Mouse (Mus musculus) bone marrow, adult 2 months (tissue): ENCODE data around the gene Cytip. TPM values are rescaled to one million over a fixed set of nuclear protein-coding genes. Genes with fewer than 3 reads are reported as not detected.

Source experiments
- H3K27ac ChIP-seq: fragments of 200-500 bp; 2 replicates; pipeline ENCODE4 v1.5.1; 2012; ENCODE audit warnings: low read depth, mild to moderate bottlenecking, control low read depth, inconsistent platforms, low read length; ENCODE audit not compliant: control insufficient read depth, poor library complexity, insufficient read depth
- H3K4me1 ChIP-seq: fragments of 200-500 bp; 2 replicates; pipeline ENCODE4 v1.6.1; 2011; ENCODE audit warnings: low read length; ENCODE audit not compliant: control insufficient read depth, insufficient read depth
- H3K4me3 ChIP-seq: fragments of 200-500 bp; replicated peaks from 2 replicates; pipeline ENCODE3; 2011; ENCODE audit warnings: mild to moderate bottlenecking, low read depth, low read length, control low read depth; ENCODE audit not compliant: control insufficient read depth
- CTCF ChIP-seq: fragments of 200-500 bp; IDR thresholded peaks from 2 replicates; pipeline ENCODE4 v1.5.1; 2011; ENCODE audit warnings: low read length, control low read depth; ENCODE audit not compliant: control insufficient read depth, insufficient read depth
- POLR2A ChIP-seq: fragments of 200-500 bp; IDR thresholded peaks from 2 replicates; pipeline ENCODE4 v1.6.1; 2011; ENCODE audit warnings: low read depth, mild to moderate bottlenecking, control low read depth, low read length, borderline replicate concordance; ENCODE audit not compliant: control insufficient read depth
- WGBS: fragments of 180-500 bp; shearing (Covaris S2); methylation state at CpG from one replicate; pipeline ENCODE4 v1.1.7; 2018; 5-methylcytosine and 5-hydroxymethylcytosine counted together
- polyA plus RNA-seq: library from polyadenylated mRNA; stranded (reverse); fragments of >200 nt; gene quantifications from 2 replicates; pipeline ENCODE4 v1.2.4, GENCODE M21; 2011; ENCODE audit warnings: low replicate concordance; ENCODE audit not compliant: missing spikeins, insufficient read depth, insufficient read length

Cytip gene
- polyA plus RNA-seq, 1 experiment: 17.4 TPM

GRCm38 (mm10) chr2:58159121-58159520 is 36.2 kb downstream of the Cytip start:
- under 1% methylated on average over 6 of the region's 6 CpGs for WGBS
- H3K4me1 ChIP-seq: peaks cover 5% of the 10 kb centered on the region
- TF ChIP-seq POLR2A (no peak), CTCF (no peak)

GRCm38 (mm10) chr2:58158539-58158938 is 36.8 kb downstream of the Cytip start:
- H3K27ac ChIP-seq: no peak overlapping the region; the same call in 1 of the 2 replicates
- WGBS: 5% methylated on average over 5 of the region's 5 CpGs
- peak overlapping the region; percentile 76 for H3K4me3 ChIP-seq
- no peak for TF ChIP-seq CTCF
- no peak for TF ChIP-seq POLR2A
- peaks cover 5% of the 10 kb centered on the region for H3K4me1 ChIP-seq

More at GRCm38 (mm10) chr2:58159121-58159520, 36.2 kb downstream of the Cytip start:
- Histone ChIP-seq H3K27ac (peak overlapping the region; percentile 82), H3K4me3 (peak overlapping the region; percentile 76)

- 15% methylated on average over 2 of the region's 2 CpGs for WGBS
- no peak for TF ChIP-seq CTCF
- no peak for TF ChIP-seq POLR2A
- H3K4me3 ChIP-seq: peak overlapping the region; percentile 71
- H3K27ac ChIP-seq: peak overlapping the region; percentile 75; the same call in 1 of the 2 replicates
- H3K4me1 ChIP-seq: peaks cover 3% of the 10 kb centered on the region
Measured at GRCm38 (mm10) chr2:58158107-58158506, 37.2 kb downstream of the Cytip start.

- no peak overlapping the region for H3K4me3 ChIP-seq
- peak overlapping the region; percentile 56; the same call in 1 of the 2 replicates for H3K27ac ChIP-seq
- TF ChIP-seq CTCF (no peak), POLR2A (no peak)
- 20% methylated on average over 5 of the region's 5 CpGs for WGBS
- H3K4me1 ChIP-seq: peaks cover 3% of the 10 kb centered on the region
Measured at GRCm38 (mm10) chr2:58157466-58157865, 37.9 kb downstream of the Cytip start.

- 4% methylated on average over 5 of the region's 5 CpGs for WGBS
- H3K4me1 ChIP-seq: peaks cover 3% of the 10 kb centered on the region
- TF ChIP-seq CTCF: no peak
- peak overlapping the region; percentile 58 for H3K4me3 ChIP-seq
- H3K27ac ChIP-seq: peak overlapping the region; percentile 84
Measured at GRCm38 (mm10) chr2:58156495-58157392, 38.6 kb downstream of the Cytip start.

- Histone ChIP-seq H3K4me1 (peaks cover 3% of the 10 kb centered on the region), H3K4me3 (peak overlapping the region; percentile 54), H3K27ac (peak overlapping the region; percentile 84)
- WGBS: 10% methylated on average over 5 of the region's 5 CpGs
- TF ChIP-seq POLR2A (no peak), CTCF (no peak)
Measured at GRCm38 (mm10) chr2:58156108-58156415, 39.3 kb downstream of the Cytip start.

- H3K4me3 ChIP-seq: peak overlapping the region; percentile 1
- peaks cover 3% of the 10 kb centered on the region for H3K4me1 ChIP-seq
Measured at GRCm38 (mm10) chr2:58155271-58156107, 39.8 kb downstream of the Cytip start.

GRCm38 (mm10) chr2:58154555-58154954 is 40.8 kb downstream of the Cytip start:
- 40% methylated on average over 1 of the region's 1 CpGs for WGBS
- H3K27ac ChIP-seq: no peak overlapping the region; the same call in 1 of the 2 replicates
- peaks cover 3% of the 10 kb centered on the region for H3K4me1 ChIP-seq
- H3K4me3 ChIP-seq: no peak overlapping the region
- no peak for TF ChIP-seq CTCF

More at GRCm38 (mm10) chr2:58155271-58156107, 39.8 kb downstream of the Cytip start:
- TF ChIP-seq POLR2A: no peak
- no peak for TF ChIP-seq CTCF
- WGBS: 11% methylated on average over 7 of the region's 7 CpGs
- peak overlapping the region; percentile 71 for H3K27ac ChIP-seq
